Mouse (Mus musculus): ENCODE measurements around the gene Tmem100.

The Tmem100 gene

DNA sequence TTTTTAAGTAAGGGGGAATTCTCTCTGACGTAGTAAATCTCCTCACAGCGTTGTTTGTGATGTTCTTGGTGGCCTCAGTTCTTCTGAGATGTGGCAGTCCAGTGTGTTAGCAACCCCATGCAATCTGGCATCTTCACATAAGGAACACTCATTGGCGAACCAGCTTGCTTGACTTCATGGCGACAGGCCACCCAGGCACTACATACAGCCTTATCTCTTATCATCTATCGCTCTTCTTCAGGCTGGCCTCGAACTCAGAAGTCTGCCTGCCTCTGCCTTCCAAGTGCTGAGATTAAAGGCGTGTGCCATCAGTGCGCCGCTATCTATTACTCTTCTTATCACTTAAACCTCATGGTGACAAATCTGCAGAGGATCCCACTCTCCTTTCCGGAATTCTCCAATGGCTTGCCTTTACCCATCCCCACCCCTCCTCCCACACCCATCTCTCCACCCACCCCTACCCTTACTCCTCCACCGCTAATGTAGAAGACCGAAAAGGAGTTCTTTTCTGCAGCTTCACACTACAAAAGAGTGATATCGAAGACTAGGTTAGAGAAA is at the start of gene Tmem100:
Tmem100 (plus strand) TSS at position 508 of the 558 bp plus-strand sequence.
- no peak for DNase-seq (ENCODE audit: low spot score in 2 of 2)

GRCm38 (mm10) chr11:89982918-89983317 is 47.2 kb upstream of the Tmem100 start:
- no peak for DNase-seq (ENCODE audit: low spot score in 2 of 2)

- no peak for DNase-seq (ENCODE audit: low spot score in 2 of 2)
Observed at GRCm38 (mm10) chr11:89984436-89984835, 45.7 kb upstream of the Tmem100 start.

DNA sequence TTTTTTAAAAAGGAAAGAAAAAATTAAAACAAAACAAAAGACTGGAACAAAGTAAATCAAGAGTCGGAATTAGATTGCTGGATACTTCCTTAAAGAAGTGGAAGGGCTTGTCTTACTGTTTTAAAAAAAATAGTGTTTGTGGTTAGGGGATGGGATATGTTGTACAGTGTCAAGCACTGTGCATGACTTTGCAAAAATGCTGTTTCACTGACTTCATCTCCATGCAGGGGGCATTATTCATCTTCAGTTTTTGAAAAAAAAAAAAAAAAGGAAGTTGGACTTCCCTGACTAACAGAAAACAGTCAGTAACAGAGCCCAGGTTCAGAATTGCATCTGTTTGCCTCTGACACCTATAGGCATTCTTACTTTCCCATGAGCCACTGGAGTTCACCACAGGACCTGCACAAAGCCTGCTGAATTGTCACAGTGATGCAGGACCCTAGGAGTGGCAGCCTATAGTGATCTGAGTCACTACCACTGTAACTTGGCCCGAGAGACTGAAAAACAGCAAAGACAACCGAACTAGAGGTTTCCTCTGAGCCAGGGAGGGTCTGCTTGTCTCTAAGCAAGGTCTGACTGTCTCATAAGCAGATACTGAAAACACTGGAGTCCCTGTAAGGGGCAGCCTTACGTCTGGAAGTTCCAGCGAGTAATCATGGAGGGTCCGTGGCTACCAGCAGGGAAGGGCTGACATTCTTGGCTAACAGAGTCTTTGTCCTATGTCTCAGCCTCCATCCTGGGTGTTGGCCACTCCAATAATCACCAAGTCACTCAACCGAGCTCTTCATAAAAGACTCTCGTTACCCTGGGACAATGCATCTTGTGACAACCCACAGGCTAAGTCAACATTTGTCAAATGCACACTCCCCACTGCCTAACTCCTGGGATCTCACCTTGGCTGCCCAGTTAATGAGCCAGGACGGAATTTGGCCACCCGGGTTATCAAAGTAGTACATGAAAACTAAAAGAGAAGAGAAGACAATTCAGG is 44.7 kb upstream of the Tmem100 start:
- no peak for DNase-seq (ENCODE audit: low spot score in 2 of 2)

DNA sequence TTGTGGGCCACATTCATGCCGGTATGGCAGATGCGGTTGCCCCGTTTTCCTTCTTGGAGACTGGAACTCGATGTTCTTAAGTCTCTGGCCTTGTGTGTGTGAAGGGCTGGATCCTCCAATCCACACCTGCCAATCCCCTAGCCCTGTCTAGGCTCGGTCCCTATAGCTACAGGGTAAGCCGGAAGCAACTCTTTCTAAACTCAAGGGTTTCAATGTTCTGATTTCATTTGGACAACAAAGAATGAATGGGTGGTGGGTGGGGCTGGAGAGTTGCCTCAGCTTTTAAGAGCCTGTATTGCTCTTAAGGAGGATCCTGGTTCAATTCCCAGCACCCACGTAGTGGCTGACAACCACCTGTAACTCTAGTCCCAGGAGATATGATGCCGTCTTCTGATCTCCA is 43.6 kb upstream of the Tmem100 start:
- DNase-seq (ENCODE audit: low spot score in 2 of 2) = no peak

DNA sequence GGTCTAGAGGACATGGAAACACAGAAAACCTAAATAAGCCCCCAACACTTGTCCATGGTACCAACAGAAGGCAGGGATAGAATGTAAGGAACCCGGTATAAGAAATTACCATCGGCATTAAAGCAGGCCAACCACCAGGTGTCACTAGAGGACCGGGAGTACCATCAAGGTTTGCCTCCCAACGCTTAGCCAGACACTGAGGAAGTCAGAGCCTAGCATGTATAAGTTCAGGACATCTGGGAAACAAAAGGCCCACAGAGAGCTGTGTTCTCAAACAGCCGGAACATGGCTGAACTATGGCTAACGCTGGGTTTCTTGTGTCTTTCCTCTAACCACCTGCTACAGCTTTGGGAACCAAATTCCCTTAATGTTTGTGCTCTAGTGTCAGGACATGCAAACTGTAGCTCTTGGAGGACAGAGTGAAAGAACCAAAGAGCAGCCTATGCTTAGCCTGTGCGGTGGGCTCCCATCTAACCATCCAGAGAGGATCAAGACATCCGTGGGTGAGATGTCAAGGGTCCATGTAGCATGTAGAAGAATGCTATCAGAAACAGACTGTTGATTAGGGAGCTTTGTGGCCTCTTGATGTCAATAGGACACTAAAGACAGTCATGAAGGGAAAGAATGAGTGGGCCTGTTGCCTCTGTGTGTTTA is 41.1 kb upstream of the Tmem100 start:
- peak; percentile 62 to 82 for DNase-seq (ENCODE audit: low spot score in 2 of 2)

- no peak for DNase-seq (ENCODE audit: low spot score in 2 of 2)
Observed at GRCm38 (mm10) chr11:89991661-89992060, 38.5 kb upstream of the Tmem100 start.

- no peak for DNase-seq (ENCODE audit: low spot score in 2 of 2)
Observed at GRCm38 (mm10) chr11:89994706-89995105, 35.4 kb upstream of the Tmem100 start.

DNA sequence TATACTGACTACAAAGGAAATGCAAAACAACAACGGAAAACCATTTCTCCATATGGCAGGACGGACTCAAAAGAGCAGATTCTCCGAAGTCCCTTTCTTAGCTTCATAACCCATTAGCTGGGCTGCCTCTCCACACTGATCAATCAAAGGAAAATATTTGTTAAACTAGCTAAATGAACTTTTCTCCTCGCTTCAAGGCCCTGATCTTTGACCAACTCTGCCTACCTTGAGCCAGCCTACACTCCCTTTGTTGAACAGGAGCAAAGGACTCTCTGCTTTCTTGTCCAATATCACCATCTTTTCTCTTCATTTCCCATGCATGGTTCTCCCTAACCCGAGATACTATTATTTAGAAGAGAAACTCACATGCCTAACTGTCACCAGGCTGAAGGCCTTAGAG is 34.6 kb upstream of the Tmem100 start:
- no peak for DNase-seq (ENCODE audit: low spot score in 2 of 2)

- no peak for DNase-seq (ENCODE audit: low spot score in 2 of 2)
Observed at GRCm38 (mm10) chr11:89996406-89996805, 33.7 kb upstream of the Tmem100 start.

DNA sequence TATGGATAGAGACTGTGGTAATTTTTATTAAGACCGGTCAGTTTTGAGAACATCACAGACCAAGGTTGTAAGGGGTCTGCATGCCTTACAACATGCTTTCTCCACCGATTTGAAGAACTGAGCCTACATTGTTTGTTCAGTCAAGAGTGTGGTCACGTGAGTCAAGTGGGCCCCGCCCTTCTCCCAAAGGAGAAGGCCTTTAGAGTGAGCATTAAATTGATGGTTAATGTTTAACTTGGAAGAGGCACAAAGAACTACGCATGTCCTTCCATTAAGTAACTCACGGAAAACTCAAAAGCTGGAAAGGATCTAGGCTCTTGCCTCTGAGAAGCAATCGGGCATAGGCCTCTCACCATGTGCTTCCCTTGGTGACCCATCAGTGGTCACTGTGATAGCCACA is 33.3 kb upstream of the Tmem100 start:
- no peak for DNase-seq (ENCODE audit: low spot score in 2 of 2)

GRCm38 (mm10) chr11:89998996-89999770 is 31.0 kb upstream of the Tmem100 start:
- DNase-seq (ENCODE audit: low spot score in 2 of 2) = no peak

- no peak for DNase-seq (ENCODE audit: low spot score in 2 of 2)
Observed at GRCm38 (mm10) chr11:90000666-90001065, 29.5 kb upstream of the Tmem100 start.

DNA sequence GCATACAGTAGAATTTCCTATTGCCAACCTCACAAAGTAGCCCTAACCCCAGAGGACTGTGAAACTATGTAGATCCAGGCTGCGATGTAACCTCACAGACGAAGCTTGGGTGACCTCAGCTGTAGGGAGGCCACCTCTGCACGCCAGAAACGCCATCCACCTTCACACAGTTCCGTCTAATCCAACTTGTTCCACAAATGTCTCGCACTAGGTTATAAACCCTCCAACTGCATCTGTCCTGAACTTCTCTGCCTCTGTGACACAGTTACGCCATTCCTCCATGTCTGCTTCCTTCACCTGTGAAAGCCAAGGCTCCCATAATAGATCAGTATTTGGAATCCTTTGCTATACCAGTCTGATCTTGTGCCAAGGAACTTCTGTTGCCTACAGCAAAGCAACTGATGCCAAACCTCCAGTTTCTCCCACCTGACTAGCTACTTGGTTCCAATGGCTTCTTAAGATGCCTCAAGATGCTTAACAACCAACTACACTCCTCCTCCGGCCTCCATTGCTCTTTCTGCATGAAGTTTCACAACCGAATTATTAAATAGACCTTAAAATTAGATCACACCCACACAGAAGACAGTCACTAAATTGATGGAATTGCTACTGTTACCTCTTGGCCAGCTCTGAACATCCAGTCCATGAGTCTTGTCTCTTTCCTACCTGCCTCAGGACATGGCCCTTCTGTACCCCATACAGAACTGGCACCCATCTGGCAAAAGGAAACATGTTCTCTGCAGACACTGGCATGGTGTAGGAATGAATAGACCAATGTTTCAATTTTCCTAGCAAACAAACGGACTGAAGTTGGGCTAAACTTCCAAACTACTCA is 28.5 kb upstream of the Tmem100 start:
- DNase-seq (ENCODE audit: low spot score in 2 of 2) = no peak

- peak; percentile 56 to 75 for DNase-seq (ENCODE audit: low spot score in 2 of 2)
Observed at GRCm38 (mm10) chr11:90002231-90002986, 27.7 kb upstream of the Tmem100 start, which contains the start of gene Pctp. Gene Pctp (minus strand): TSS chr11:90002894.

DNA sequence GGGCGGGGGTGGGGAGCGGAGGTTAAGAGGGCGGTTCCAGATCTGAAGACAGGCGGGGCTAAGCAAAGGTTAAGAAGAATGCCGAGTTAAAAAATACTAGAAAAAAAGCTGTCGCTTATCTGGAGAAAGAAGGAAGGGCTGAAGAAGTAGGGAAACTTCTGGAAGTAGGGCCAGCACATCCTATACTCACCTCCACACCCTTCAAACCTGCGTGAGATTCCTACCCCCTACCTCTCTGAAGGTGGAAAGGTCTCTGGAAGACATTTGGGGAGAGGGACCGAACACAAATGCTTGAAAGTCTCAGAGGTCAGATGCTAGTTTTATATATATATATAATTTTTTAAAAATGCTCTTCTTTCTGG is 27.2 kb upstream of the Tmem100 start:
- no peak for DNase-seq (ENCODE audit: low spot score in 2 of 2)

- no peak for DNase-seq (ENCODE audit: low spot score in 2 of 2)
Observed at GRCm38 (mm10) chr11:90003386-90003785, 26.8 kb upstream of the Tmem100 start.

- no peak for DNase-seq (ENCODE audit: low spot score in 2 of 2)
Observed at GRCm38 (mm10) chr11:90006111-90006510, 24.0 kb upstream of the Tmem100 start.

- no peak for DNase-seq (ENCODE audit: low spot score in 2 of 2)
Observed at GRCm38 (mm10) chr11:90007791-90008531, 22.2 kb upstream of the Tmem100 start.
